Mouse (Mus musculus): ENCODE measurements around the gene Gtf2e1.
A peak's percentile ranks its signal among the peaks of the same experiment; 100 is the strongest.

Gtf2e1 gene

GRCm38 (mm10) chr16:37540776-37541175 is 1.2 kb upstream of the Gtf2e1 start:
- peak; percentile 11 for DNase-seq

GRCm38 (mm10) chr16:37539240-37539610 is 364 bp downstream of the Gtf2e1 start:
- DNase-seq: no peak

GRCm38 (mm10) chr16:37533369-37534068 is 6.1 kb downstream of the Gtf2e1 start:
- DNase-seq: no peak

GRCm38 (mm10) chr16:37532046-37532445 is 7.5 kb downstream of the Gtf2e1 start:
- no peak for DNase-seq

- DNase-seq: no peak
Measured at GRCm38 (mm10) chr16:37530170-37530569, 9.4 kb downstream of the Gtf2e1 start.

- no peak for DNase-seq
Measured at GRCm38 (mm10) chr16:37526688-37527223, 12.8 kb downstream of the Gtf2e1 start.

- no peak for DNase-seq
Measured at GRCm38 (mm10) chr16:37525121-37525520, 14.5 kb downstream of the Gtf2e1 start.

- no peak for DNase-seq
Measured at GRCm38 (mm10) chr16:37522100-37522697, 17.4 kb downstream of the Gtf2e1 start.

GRCm38 (mm10) chr16:37520190-37521040 is 19.2 kb downstream of the Gtf2e1 start:
- no peak for DNase-seq

GRCm38 (mm10) chr16:37519721-37520120 is 19.9 kb downstream of the Gtf2e1 start:
- DNase-seq: no peak

- DNase-seq: no peak
Measured at GRCm38 (mm10) chr16:37518662-37519061, 20.9 kb downstream of the Gtf2e1 start.

- DNase-seq: no peak
Measured at GRCm38 (mm10) chr16:37517596-37518211, 21.9 kb downstream of the Gtf2e1 start.

GRCm38 (mm10) chr16:37516376-37516993 is 23.1 kb downstream of the Gtf2e1 start:
- no peak for DNase-seq

GRCm38 (mm10) chr16:37514644-37515043 is 24.9 kb downstream of the Gtf2e1 start:
- no peak for DNase-seq

- no peak for DNase-seq
Measured at GRCm38 (mm10) chr16:37511489-37511888, 28.1 kb downstream of the Gtf2e1 start.

GRCm38 (mm10) chr16:37506751-37507150 is 32.8 kb downstream of the Gtf2e1 start:
- DNase-seq: no peak

- DNase-seq: no peak
Measured at GRCm38 (mm10) chr16:37504517-37504916, 35.1 kb downstream of the Gtf2e1 start.

GRCm38 (mm10) chr16:37498581-37498980 is 41.0 kb downstream of the Gtf2e1 start:
- no peak for DNase-seq

GRCm38 (mm10) chr16:37495017-37495416 is 44.6 kb downstream of the Gtf2e1 start:
- DNase-seq: no peak

GRCm38 (mm10) chr16:37486826-37487612 is 52.6 kb downstream of the Gtf2e1 start:
- no peak for DNase-seq
